Mouse (Mus musculus): ENCODE results near the gene Mark4.
A peak's percentile ranks its signal among the peaks of the same experiment; 100 is the strongest.

The Mark4 gene

GRCm38 (mm10) chr7:19441448-19442091 lies 17.1 kb downstream of the Mark4 start:
- DNase-seq (ENCODE audit: low spot score in 2 of 2): no peak

- DNase-seq (ENCODE audit: low spot score in 2 of 2): no peak
These were observed 21.6 kb downstream of the Mark4 start for GRCm38 (mm10) chr7:19437048-19437447.

GRCm38 (mm10) chr7:19436276-19436675 lies 22.3 kb downstream of the Mark4 start:
- DNase-seq (ENCODE audit: low spot score in 2 of 2): no peak

DNA sequence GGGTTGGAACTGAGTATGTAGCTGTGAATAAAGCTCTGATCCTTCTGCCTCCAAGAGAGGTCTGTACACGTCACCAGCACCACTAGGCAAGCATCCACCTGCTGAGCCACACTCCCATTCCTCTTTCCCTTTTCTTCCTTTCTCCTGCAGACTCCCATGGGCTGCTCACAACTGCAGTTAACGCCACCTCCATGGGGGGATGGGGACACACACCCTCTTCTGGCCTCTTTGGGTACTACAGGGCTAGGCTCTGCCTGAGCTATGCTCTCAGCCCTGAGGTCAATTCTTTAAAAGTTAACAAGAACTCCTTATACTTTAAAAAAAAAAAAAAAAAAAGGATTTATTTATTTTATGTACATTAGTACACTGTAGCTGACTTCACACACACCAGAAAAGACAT lies 26.1 kb downstream of the Mark4 start:
- DNase-seq (ENCODE audit: low spot score in 2 of 2): no peak

DNA sequence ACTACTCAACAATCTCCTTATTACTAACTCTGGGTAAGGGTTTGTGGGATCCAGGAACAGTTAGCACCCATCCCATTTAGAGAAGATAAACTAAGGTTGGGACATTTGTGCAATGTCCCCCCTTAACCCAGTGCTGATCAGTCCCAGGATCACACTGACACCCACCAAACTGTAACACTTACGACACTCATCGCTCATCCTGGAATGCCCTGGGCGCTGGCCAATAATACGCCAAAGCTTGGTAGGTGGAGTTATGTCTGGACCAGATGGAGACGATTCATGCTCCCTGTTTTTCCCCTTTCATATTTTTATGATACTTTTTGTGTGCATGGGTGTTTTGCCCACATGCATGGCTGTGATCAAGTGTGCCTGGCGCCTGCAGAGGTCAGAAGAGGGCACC lies 28.2 kb downstream of the Mark4 start:
- no peak for DNase-seq (ENCODE audit: low spot score in 2 of 2)

DNA sequence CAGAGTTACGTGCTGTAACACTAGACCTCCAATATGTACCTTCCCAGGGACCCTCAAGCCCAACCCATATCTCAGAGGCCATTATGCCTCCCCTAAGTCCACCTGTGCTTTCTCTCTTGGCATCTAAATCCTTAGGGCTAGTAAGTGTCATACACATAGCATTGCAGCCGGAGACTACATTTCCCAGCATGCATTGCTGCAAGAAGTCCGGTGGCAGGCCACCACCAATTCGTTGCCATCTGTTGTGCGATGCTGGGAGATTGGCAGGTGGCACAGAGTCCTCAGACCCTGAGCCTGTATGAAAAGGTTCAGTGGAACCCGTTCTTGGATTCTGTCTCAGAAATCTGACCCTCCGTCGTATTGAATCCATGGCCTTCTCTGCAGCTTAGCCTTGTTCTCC lies 28.9 kb downstream of the Mark4 start:
- DNase-seq (ENCODE audit: low spot score in 2 of 2): no peak

GRCm38 (mm10) chr7:19427999-19428650 lies 30.5 kb downstream of the Mark4 start:
- DNase-seq (ENCODE audit: low spot score in 2 of 2): no peak

GRCm38 (mm10) chr7:19426888-19427287 lies 31.7 kb downstream of the Mark4 start:
- no peak for DNase-seq (ENCODE audit: low spot score in 2 of 2)

- DNase-seq (ENCODE audit: low spot score in 2 of 2): no peak
These were observed 32.3 kb downstream of the Mark4 start for GRCm38 (mm10) chr7:19426349-19426748.

- DNase-seq (ENCODE audit: low spot score in 2 of 2): no peak
These were observed 34.6 kb downstream of the Mark4 start for GRCm38 (mm10) chr7:19424051-19424450.

GRCm38 (mm10) chr7:19423083-19423482 lies 35.5 kb downstream of the Mark4 start:
- DNase-seq (ENCODE audit: low spot score in 2 of 2): no peak

DNA sequence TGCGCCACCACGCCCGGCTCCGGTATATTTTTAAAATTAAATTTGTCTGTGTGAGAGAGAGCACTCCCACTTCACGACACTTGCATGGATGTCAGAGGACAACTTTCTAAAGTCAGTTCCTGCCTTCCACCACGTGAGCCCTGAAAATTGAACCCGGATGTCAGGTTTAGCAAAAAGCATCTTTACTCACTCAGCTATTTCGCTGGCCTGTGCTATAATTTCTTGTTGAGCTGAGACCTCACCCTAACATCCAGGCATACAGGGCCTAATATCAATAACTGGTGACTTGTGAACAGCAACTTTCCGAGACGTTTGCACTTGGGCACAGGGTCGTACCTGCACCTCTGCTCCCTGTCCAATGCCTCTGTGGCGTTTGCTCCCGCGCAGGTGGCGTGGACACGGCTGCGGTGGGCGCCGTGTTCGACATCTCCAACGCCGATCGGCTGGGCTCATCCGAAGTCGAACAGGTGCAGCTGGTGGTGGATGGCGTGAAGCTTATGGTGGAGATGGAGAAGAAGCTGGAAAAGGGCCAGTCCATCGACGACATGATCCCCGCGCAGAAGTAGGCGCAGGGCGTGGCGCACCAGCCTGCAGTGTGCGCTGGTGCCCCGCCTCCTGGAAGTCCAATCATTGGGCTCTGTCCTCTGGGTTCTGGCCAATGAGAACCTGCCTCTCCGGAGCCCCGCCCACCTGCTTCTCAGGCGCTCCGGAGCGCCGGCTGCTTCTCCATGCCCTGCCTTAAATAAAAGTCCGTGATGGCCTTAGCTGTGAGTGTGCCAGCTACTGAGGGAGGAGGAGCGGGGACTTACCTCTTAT lies 37.6 kb downstream of the Mark4 start:
- peak; percentile 79 to 80 for DNase-seq (ENCODE audit: low spot score in 2 of 2)

DNA sequence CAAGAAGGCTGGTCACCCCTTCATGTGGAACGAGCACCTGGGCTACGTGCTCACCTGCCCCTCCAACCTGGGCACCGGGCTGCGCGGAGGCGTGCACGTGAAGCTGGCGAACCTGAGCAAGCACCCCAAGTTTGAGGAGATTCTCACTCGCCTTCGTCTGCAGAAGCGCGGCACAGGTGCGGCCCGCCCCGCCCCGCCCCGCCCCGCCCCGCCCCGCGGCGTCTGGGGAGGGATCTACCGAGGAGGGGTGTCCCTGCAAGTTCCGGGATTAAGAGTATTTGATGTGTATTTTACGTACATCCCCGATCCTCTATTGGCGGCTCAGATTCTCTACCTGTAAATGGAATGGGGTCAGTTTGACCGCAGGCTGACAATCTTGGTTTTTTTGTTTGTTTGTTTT lies 38.5 kb downstream of the Mark4 start:
- DNase-seq (ENCODE audit: low spot score in 2 of 2): no peak

- no peak for DNase-seq (ENCODE audit: low spot score in 2 of 2)
These were observed 42.0 kb downstream of the Mark4 start for GRCm38 (mm10) chr7:19416590-19416989.

GRCm38 (mm10) chr7:19413525-19413924 lies 45.1 kb downstream of the Mark4 start:
- no peak for DNase-seq (ENCODE audit: low spot score in 2 of 2)

GRCm38 (mm10) chr7:19411783-19412182 lies 46.8 kb downstream of the Mark4 start:
- no peak for DNase-seq (ENCODE audit: low spot score in 2 of 2)

GRCm38 (mm10) chr7:19410766-19411344 lies 47.8 kb downstream of the Mark4 start:
- DNase-seq (ENCODE audit: low spot score in 2 of 2): no peak

DNA sequence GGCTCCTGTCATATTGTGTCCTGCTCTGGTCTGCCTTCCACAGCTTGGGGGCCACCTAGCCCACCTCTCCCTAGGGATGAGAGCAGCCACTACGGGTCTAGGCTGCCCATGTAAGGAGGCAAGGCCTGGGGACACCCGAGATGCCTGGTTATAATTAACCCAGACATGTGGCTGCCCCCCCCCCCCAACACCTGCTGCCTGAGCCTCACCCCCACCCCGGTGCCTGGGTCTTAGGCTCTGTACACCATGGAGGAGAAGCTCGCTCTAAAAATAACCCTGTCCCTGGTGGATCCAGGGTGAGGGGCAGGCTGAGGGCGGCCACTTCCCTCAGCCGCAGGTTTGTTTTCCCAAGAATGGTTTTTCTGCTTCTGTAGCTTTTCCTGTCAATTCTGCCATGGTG lies 48.9 kb downstream of the Mark4 start:
- DNase-seq (ENCODE audit: low spot score in 2 of 2): no peak

GRCm38 (mm10) chr7:19405417-19405816 lies 53.2 kb downstream of the Mark4 start:
- peak; percentile 49 to 82 for DNase-seq (ENCODE audit: low spot score in 2 of 2)

- no peak for DNase-seq (ENCODE audit: low spot score in 2 of 2)
These were observed 54.1 kb downstream of the Mark4 start, which contains the start of gene Ckm for GRCm38 (mm10) chr7:19404476-19404875. Gene Ckm, plus strand, starts transcription at chr7:19404776.

GRCm38 (mm10) chr7:19403731-19404296 lies 54.8 kb downstream of the Mark4 start, which contains the start of gene Klc3:
Gene Klc3, minus strand, starts transcription at chr7:19404104.
- no peak for DNase-seq (ENCODE audit: low spot score in 2 of 2)

DNA sequence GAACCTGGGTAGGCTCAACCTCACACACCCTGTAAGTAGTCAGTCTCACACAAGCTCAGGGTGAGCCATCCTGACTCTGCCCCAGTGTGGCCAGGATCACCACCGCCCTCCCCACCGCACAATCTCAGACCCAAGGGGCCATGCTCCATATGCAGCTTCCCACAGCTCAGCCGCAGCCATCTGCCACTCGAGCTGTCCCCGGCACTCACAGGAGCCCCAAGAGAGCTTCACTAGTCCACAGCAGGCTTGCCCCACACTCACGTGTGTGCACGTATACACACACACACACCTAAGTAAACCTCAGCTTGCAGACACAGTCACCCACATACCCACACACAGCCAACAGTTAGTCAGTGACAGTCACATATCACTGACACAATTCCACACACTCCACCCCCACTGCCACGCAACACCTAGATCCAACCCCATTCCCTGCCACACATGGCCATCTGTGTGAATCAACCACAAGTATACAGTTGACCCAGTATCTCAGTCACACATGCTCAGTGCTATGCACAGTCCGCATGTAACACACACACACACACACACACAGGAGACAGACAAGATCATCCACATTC lies 56.0 kb downstream of the Mark4 start:
- DNase-seq (ENCODE audit: low spot score in 2 of 2): no peak
